Mouse (Mus musculus) adrenal gland, postnatal 10 days (tissue): ENCODE results near the gene Itpka. TPM values are rescaled to one million over a fixed set of nuclear protein-coding genes. Genes with fewer than 3 reads are reported as not detected.

ENCODE experiments used
- DNase-seq: peaks from one replicate; pipeline ENCODE4 v3.0.0; 2021; ENCODE audit warnings: mixed read lengths
- total RNA-seq, 2 experiments: library from RNA; stranded (reverse); gene quantifications; 2 replicates each; pipeline ENCODE4 v1.2.3; 2021

Itpka gene
- total RNA-seq, 2 experiments from 2014 or later: 9.8 to 12.4 TPM

DNA sequence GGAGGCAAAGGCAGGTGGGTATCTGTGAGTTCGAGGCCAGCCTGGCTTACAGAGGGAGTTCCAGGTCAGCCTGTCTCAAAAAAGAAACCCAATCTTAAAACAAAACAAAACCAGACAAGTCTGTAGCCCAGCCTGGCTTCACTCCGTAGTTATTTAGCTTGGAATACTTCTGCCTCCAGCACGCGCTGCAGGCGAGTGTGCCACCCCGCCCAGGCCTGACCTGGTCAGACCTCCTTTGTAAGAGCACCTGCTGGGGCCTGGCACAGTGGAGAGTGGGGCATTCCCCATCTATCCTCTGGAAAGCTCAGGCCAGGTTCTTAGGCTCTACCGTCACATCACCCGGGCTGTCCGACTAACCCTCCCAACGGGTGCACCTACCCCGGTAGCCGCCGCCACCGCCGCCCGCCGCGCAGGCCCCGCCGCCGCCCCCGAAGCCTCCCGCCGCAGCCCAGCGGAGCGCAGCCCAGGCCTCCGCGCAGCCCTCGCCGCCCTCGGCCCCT, 15.5 kb downstream of the Itpka start:
- no peak for DNase-seq

DNA sequence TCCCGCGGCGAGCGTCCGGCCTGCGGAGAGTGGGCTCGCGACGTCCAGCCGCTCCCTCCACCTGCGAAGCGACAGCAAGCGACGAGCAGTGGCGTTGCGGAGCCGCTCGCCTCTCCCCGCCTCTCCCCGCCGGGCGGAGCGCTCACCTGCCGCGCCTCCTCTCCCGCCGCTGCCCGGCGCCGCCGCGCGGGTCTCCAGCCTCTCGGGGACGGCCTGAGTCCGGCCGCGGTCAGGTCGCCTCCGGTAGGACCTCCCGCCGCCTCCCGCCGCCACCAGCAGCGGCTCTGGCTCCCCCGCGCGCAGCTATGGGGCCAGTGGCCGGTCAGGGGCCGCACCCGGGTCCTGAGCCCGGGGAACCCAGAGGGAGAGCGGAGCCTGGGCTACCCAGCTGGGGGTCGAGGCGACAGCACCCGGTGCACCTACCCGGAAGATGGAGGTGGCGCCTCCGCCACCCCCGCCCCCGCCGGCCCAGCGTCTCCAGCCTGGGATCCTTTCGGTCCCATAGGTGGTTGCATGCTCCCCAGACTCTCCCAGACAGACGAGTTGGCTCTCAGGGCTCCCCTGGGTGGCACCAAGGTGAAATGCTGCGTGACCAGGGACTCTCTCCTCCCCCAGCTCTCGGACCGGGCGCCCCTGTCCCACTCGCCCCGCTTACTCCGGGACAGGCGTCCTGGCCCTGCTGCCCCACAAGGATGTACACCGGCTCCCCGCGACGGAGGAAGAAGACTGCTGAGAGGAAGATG, 16.1 kb downstream of the Itpka start:
- peak; percentile 46 for DNase-seq

GRCm38 (mm10) chr2:119758844-119759835, 17.0 kb downstream of the Itpka start:
- no peak for DNase-seq

- DNase-seq: no peak
These were observed 18.1 kb downstream of the Itpka start, which contains the start of gene Ltk for GRCm38 (mm10) chr2:119760251-119760650. Ltk (minus strand) TSS chr2:119760431.

DNA sequence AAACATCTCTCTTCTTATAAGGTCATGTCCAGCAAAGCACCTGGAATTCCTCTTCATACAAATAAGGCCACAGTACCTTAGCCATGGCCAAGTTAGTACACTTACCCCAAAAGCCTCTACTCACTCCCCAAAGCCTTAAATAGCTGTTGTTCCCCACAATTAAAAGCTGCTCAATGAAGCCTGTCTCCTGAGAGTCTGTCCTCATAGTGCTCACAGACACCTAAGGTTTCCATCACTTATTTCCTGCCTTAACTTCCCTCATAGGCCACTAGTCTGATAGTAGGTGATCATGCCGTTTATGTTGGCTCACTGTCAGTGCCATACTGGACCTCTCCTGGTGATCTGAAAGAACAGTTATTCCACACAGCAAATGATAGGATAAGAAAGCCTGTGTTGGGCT, 20.1 kb downstream of the Itpka start:
- DNase-seq: no peak

- no peak for DNase-seq
These were observed 21.8 kb downstream of the Itpka start for GRCm38 (mm10) chr2:119763924-119764323.

DNA sequence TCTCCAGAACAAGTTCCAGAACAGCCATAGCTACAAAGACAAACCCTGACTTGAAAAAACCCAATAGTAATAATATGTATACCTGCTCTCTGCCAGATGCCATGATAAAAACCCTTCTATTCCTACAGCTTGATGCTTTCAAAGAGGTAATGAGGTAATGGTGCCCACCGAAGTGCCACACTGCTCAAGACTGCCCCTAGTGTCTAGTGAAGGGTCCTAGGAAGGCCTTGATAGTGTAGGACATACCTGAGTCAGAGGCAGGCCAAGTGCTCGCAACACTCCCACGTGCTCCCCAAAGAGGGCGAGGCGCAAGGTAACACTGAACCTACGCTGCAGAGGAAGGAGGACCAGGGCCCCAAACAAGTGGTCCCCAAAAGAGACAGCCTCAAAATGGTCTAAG, 25.1 kb downstream of the Itpka start:
- DNase-seq: no peak

GRCm38 (mm10) chr2:119787206-119787883, 45.2 kb downstream of the Itpka start, which contains the start of gene Rpap1:
Rpap1 (minus strand) TSS chr2:119787537.
- DNase-seq: peak; percentile 91

GRCm38 (mm10) chr2:119789996-119790395, 47.9 kb downstream of the Itpka start:
- no peak for DNase-seq

DNA sequence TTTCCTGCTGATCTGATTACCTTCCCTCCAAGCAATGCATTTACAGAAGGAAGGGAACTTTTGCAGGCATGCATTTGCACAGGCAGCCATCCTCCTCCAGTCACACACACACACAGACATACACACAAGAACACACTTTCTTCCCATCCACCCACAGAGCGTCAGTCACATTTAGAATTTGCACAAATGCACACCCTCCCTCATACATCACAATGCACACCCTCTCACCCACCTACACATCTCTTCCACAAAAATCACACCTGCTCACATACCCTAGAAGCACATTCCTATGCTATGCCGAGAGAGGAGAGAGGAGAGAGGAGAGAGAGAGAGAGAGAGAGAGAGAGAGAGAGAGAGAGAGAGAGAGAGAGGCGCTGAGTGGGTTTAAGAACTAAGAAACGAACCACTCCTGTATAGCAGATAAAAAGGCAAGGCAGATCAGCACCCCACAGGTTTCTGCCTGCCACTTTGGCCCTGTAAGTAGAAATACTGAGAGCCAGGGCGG, 55.2 kb downstream of the Itpka start, which contains the start of gene Tyro3:
TSS of gene Tyro3 (plus strand) at position 455 of the 505 bp plus-strand sequence.
- DNase-seq: no peak

DNA sequence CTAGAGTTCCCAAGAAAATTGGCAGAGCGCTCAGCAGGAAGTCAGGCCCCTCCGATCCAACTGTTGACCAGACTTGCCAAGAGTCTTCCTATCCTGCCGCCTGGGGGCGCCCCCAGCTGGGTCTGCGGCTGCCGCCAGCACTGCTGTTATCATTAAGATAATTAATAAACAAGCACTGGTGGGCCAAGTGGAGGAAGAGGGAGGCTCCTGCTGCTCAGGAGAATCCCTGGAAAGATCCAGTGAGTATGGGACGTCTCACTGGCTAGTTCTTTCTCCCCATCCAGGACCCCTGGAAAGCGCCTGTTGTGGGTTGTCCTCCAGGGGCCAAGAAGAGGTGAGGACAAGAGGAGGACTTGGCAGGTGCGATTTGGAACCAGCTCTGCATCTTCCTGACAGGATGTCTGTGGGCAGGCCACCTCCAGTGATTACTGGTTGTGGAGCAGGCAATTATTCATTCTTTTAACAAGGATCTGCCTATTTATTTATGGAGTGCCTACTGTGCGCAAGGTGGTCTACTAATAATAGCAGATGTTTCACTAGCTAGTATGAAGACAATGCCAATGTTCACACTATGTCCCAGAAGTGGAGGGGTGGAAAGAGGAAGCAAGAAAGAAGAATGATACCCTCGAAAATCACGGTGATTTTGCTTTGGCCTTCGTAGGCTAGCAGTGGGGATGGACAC, 56.2 kb downstream of the Itpka start:
- DNase-seq: peak; percentile 82

GRCm38 (mm10) chr2:119799181-119799960, 57.2 kb downstream of the Itpka start:
- peak; percentile 67 for DNase-seq

- DNase-seq: no peak
These were observed 57.9 kb downstream of the Itpka start for GRCm38 (mm10) chr2:119799961-119800550.

Other genes starting within 250 kb of the Itpka start
- gene Exd1, start 194.7 kb upstream of the Itpka start, total RNA-seq: 1 to 10 TPM in 1 of 2 experiments, under 1 TPM in 1; 0.79 to 1.1 TPM
- 100 to 1,000 TPM; 192 to 233 TPM for gene Chp1, start 194.6 kb upstream of the Itpka start, total RNA-seq
- gene Nusap1, start 124.0 kb upstream of the Itpka start, total RNA-seq: 10 to 100 TPM; 13.2 to 14.5 TPM
- 1 to 10 TPM; 5.8 to 6.1 TPM for gene Oip5, start 123.9 kb upstream of the Itpka start, total RNA-seq
- gene Ndufaf1, start 79.5 kb upstream of the Itpka start, total RNA-seq: 10 to 100 TPM; 48.7 to 60.7 TPM
- 10 to 100 TPM; 23.1 to 27.0 TPM for gene Rtf1, start 67.3 kb upstream of the Itpka start, total RNA-seq
- gene Ltk, start 18.1 kb downstream of the Itpka start, total RNA-seq: 1 to 10 TPM in 1 of 2 experiments, under 1 TPM in 1; 0.57 to 1.3 TPM
- 10 to 100 TPM; 17.0 to 21.6 TPM for gene Rpap1, start 45.2 kb downstream of the Itpka start, total RNA-seq
- gene Tyro3, start 55.4 kb downstream of the Itpka start, total RNA-seq: 1 to 10 TPM; 6.0 to 8.8 TPM
- gene Mga, start 154.9 kb downstream of the Itpka start, total RNA-seq: 10 to 100 TPM; 45.1 to 54.9 TPM
- 10 to 100 TPM; 12.0 to 15.3 TPM for gene Mapkbp1, start 230.4 kb downstream of the Itpka start, total RNA-seq